Mouse (Mus musculus): ENCODE data around the gene Lrcol1. TPM values are rescaled to one million over a fixed set of nuclear protein-coding genes. Genes with fewer than 3 reads are reported as not detected.
A peak's percentile ranks its signal among the peaks of the same experiment; 100 is the strongest.

Lrcol1 gene
- polyA plus RNA-seq, 1 experiment from 2014 or later, result not detected

DNA sequence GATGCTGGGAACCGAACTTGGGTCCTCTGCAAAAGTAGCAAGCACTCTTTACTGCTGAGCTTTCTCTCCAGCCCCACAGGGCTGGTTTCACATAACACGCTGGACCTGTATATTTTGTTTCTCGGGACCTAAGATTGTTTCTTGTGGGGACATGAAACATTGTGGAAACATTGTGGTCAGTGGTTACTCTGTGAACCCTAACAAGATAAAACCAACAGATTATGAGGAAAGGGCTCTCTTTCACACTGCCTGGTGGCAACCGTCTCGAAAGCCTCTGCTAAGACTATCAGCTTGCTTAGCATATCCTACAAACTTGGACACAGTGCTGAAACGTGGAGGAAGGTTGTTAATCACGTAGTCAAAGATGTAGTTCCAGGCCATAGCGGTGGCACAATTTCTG lies 2.5 kb downstream of the Lrcol1 start:
- WGBS, result 87% methylated on average over 8 of the region's 8 CpGs
- Histone ChIP-seq H3K4me2 (no peak overlapping the region), H3K4me3 (ENCODE audit: low read depth, low read length) (no peak overlapping the region), H3K36me3 (ENCODE audit: control insufficient read depth, insufficient read depth, low read length) (no peaks in the 10 kb centered on the region), H3K27ac (ENCODE audit: low read depth, low read length) (no peak overlapping the region), H3K9ac (ENCODE audit: low read length) (no peak overlapping the region), H3K9me3 (ENCODE audit: control insufficient read depth, low read length) (no peaks in the 10 kb centered on the region), H3K4me1 (ENCODE audit: control insufficient read depth, insufficient read depth, low read length) (peaks cover 7% of the 10 kb centered on the region; the same call in 1 of the 2 replicates), H3K27me3 (ENCODE audit: control insufficient read depth, insufficient read depth, low read length) (peaks cover 16% of the 10 kb centered on the region)
- ATAC-seq (ENCODE audit: low FRiP score) (no peak), DNase-seq (ENCODE audit: low spot score, missing footprints) (no peak)

DNA sequence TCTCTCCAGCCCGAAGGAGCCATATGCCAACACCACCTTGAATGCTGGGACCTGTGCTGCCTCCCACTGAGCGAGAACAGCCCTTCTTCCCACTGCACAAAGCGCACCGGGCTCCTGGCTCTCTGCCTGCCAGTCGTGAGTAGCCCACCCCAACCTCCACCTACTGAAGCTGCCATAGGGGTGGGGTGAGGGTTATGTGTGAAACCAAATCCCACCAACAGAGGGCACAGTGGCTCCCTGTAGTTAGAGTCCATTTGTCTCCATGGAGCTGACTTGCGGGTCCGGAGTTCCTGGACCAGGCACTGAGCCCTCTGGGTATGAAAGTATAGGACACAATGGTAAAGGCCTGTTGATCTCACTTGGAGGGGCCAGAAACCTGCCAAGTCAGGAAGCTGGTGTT lies 10.2 kb downstream of the Lrcol1 start:
- ATAC-seq (ENCODE audit: low FRiP score) (peak; percentile 49; the same call in 1 of the 2 replicates), DNase-seq (ENCODE audit: low spot score, missing footprints) (no peak)
- Histone ChIP-seq H3K4me2 (no peak overlapping the region), H3K9ac (ENCODE audit: low read length) (no peak overlapping the region), H3K9me3 (ENCODE audit: control insufficient read depth, low read length) (no peaks in the 10 kb centered on the region), H3K4me1 (ENCODE audit: control insufficient read depth, insufficient read depth, low read length) (no peaks in the 10 kb centered on the region), H3K27me3 (ENCODE audit: control insufficient read depth, insufficient read depth, low read length) (no peaks in the 10 kb centered on the region), H3K27ac (ENCODE audit: low read depth, low read length) (no peak overlapping the region), H3K36me3 (ENCODE audit: control insufficient read depth, insufficient read depth, low read length) (no peaks in the 10 kb centered on the region), H3K4me3 (ENCODE audit: low read depth, low read length) (no peak overlapping the region)
- WGBS, result 20% methylated on average over 7 of the region's 7 CpGs

DNA sequence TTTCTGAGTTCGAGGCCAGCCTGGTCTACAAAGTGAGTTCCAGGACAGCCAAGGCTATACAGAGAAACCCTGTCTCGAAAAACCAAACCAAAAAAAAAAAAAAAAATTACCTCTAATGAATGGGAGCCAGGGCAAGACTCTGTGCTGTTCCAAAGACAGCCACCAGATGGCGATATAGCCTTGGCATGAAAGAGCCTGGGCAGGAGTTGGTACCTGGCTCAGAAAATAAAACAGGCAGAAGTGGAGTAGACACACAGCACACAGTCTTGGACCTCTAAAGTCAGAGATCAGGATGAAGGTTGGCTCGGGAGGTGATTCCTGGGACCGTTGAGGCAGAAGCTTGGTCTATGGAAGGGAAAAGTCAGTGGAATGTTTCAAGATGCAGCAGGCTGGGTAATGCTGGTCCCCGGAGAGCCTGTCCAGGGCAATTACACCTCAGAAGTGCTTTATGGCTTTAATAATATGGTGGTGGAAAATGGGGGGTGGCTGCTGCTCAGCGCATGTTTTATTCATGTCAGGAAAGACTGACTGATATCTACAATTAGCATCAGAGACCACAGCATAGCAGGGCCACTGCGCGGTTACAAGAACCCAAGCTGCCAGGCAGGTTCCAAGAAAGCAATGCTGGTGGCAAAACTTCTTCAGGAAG lies 13.1 kb downstream of the Lrcol1 start:
- H3K4me3 ChIP-seq (ENCODE audit: low read depth, low read length), result no peak overlapping the region
- WGBS, result 49% methylated on average over 8 of the region's 9 CpGs
- no peak overlapping the region for H3K27ac ChIP-seq (ENCODE audit: low read depth, low read length)
- H3K9me3 ChIP-seq (ENCODE audit: control insufficient read depth, low read length), result no peaks in the 10 kb centered on the region
- no peaks in the 10 kb centered on the region for H3K4me1 ChIP-seq (ENCODE audit: control insufficient read depth, insufficient read depth, low read length)
- peak; percentile 99 for DNase-seq (ENCODE audit: low spot score, missing footprints)
- no peaks in the 10 kb centered on the region for H3K36me3 ChIP-seq (ENCODE audit: control insufficient read depth, insufficient read depth, low read length)
- no peaks in the 10 kb centered on the region for H3K27me3 ChIP-seq (ENCODE audit: control insufficient read depth, insufficient read depth, low read length)
- peak; percentile 67; the same call in 1 of the 2 replicates for ATAC-seq (ENCODE audit: low FRiP score)
- H3K9ac ChIP-seq (ENCODE audit: low read length), result no peak overlapping the region
- H3K4me2 ChIP-seq, result no peak overlapping the region

DNA sequence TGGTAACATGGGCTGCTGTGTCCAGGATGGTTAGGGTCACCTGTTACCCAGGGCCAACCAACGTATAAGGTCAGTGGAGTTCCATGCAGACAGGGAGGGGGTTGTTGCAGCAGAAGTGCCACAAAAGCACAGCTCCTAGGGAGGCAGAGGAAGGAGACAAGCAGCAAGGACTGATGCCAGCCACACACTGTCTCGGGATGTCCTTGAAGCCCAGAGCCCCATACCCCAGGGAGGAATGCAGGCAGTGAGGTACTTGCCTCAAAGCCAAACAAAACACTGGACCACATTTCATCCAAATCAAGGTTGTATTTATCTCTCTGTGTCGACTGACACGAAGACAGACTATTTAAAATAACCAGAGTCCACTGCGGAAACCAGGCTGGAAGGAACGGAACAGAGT lies 16.9 kb downstream of the Lrcol1 start:
- H3K27me3 ChIP-seq (ENCODE audit: control insufficient read depth, insufficient read depth, low read length), result no peaks in the 10 kb centered on the region
- H3K36me3 ChIP-seq (ENCODE audit: control insufficient read depth, insufficient read depth, low read length), result no peaks in the 10 kb centered on the region
- no peak overlapping the region for H3K9ac ChIP-seq (ENCODE audit: low read length)
- WGBS, result 89% methylated on average over 6 of the region's 6 CpGs
- H3K27ac ChIP-seq (ENCODE audit: low read depth, low read length), result no peak overlapping the region
- ATAC-seq (ENCODE audit: low FRiP score) (no peak), DNase-seq (ENCODE audit: low spot score, missing footprints) (no peak)
- H3K4me2 ChIP-seq, result no peak overlapping the region
- H3K4me1 ChIP-seq (ENCODE audit: control insufficient read depth, insufficient read depth, low read length), result peaks cover 3% of the 10 kb centered on the region; the same call in 1 of the 2 replicates
- H3K4me3 ChIP-seq (ENCODE audit: low read depth, low read length), result no peak overlapping the region
- no peaks in the 10 kb centered on the region for H3K9me3 ChIP-seq (ENCODE audit: control insufficient read depth, low read length)

DNA sequence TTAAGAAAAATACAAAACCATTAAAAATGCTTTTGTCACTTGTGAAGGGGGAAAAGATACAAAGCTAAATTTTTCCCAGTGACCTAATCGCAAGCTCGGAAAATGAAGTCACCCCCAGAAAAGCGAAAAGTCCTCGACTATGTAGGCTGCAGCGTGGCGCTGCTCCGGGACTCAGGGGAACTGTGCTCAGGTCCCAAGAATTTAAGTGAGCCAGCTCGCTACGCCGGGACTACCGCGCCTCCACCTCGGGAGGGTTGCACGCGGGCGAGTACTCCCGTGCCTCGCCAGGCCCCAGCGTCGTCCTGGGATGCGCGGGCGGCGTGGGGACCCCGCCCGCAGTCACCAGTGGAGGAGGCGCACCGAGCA lies 18.3 kb downstream of the Lrcol1 start:
- no peak overlapping the region for H3K27ac ChIP-seq (ENCODE audit: low read depth, low read length)
- 2% methylated on average over 28 of the region's 28 CpGs for WGBS

DNA sequence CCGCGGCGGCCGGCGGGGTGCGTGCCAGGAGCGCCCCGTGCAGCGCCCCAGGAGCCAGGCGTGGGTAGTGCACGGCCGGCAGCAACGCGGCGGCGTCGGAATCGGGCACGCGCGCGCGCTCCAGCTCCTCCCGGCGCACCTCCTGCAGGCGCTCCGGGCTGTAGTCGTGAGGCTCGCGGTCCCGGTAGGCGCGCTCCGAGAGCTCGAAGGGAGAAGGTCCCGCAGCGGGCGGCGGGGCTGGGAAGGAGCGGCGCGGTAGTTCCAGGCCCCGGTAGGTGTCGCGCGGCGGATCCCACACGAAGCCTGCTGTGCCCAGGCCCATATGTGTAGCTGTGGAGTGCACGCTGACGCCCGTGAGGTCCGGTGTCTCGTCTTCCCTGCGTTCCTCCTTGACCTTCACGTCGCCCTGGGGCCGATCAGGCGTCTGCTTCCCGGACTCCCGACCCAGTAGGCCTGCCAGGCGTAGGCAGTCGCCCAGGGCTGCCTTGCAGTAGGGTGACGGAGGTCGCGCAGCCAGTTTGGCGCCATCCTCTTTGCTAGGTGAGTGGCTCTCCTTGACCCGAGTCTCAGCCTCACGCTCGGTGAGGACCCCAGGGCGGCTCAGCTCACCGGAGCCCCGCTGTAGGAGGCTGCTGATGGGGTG lies 18.8 kb downstream of the Lrcol1 start:
- peak; percentile 90 for ATAC-seq (ENCODE audit: low FRiP score)
- peak overlapping the region; percentile 68 for H3K9ac ChIP-seq (ENCODE audit: low read length)
- peak overlapping the region; percentile 41 for H3K4me3 ChIP-seq (ENCODE audit: low read depth, low read length)
- peak overlapping the region; percentile 86 for H3K4me2 ChIP-seq
- peaks cover 3% of the 10 kb centered on the region; the same call in 1 of the 2 replicates for H3K4me1 ChIP-seq (ENCODE audit: control insufficient read depth, insufficient read depth, low read length)
- no peak overlapping the region for H3K27ac ChIP-seq (ENCODE audit: low read depth, low read length)
- no peaks in the 10 kb centered on the region for H3K36me3 ChIP-seq (ENCODE audit: control insufficient read depth, insufficient read depth, low read length)
- no peaks in the 10 kb centered on the region for H3K9me3 ChIP-seq (ENCODE audit: control insufficient read depth, low read length)
- WGBS, result 1% methylated on average over 61 of the region's 72 CpGs
- no peaks in the 10 kb centered on the region for H3K27me3 ChIP-seq (ENCODE audit: control insufficient read depth, insufficient read depth, low read length)
- DNase-seq (ENCODE audit: low spot score, missing footprints), result peak; percentile 99

More for the DNA sequence above, 18.3 kb downstream of the Lrcol1 start:
- Histone ChIP-seq H3K4me3 (ENCODE audit: low read depth, low read length) (peak overlapping the region; percentile 41), H3K4me1 (ENCODE audit: control insufficient read depth, insufficient read depth, low read length) (peaks cover 3% of the 10 kb centered on the region; the same call in 1 of the 2 replicates), H3K36me3 (ENCODE audit: control insufficient read depth, insufficient read depth, low read length) (no peaks in the 10 kb centered on the region), H3K9me3 (ENCODE audit: control insufficient read depth, low read length) (no peaks in the 10 kb centered on the region), H3K4me2 (peak overlapping the region; percentile 86), H3K27me3 (ENCODE audit: control insufficient read depth, insufficient read depth, low read length) (no peaks in the 10 kb centered on the region), H3K9ac (ENCODE audit: low read length) (peak overlapping the region; percentile 68)
- ATAC-seq (ENCODE audit: low FRiP score), result peak; percentile 57
- no peak for DNase-seq (ENCODE audit: low spot score, missing footprints)

DNA sequence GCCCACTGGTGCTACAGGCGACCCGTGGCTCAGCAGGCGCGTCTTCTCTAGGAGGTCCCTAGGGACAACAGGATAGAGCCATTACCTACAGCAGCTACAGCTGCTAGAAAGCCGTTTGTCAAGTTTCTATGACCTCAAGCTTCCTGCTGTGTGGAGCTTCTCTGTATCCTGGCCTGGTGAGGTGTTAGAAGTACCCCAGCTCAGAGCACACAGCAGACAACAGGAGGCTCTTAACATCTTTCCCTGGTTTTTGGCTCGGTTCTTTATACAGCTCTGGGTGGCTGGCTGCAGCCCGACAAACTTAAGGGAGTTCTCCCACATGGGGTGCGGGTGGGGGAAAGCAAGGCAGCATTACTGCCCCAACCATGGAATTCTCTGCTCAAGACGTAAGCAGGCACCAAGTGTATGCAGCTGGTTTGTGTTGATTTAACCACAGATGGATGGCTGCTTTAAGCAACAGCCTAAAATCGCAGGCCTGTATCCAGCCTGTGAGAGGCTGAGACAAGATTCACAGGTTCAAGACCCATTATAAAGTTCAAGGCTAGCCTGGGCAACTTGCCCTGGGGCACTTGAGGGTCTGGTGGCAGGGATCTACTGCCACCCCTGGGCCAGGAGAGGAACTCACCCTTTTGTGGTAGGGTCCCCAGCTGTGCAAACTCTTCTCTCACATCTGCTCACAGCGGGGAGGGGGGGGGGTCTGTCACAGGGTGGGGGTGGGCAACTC lies 19.5 kb downstream of the Lrcol1 start:
- Histone ChIP-seq H3K9ac (ENCODE audit: low read length) (no peak overlapping the region), H3K4me1 (ENCODE audit: control insufficient read depth, insufficient read depth, low read length) (peaks cover 3% of the 10 kb centered on the region; the same call in 1 of the 2 replicates), H3K36me3 (ENCODE audit: control insufficient read depth, insufficient read depth, low read length) (no peaks in the 10 kb centered on the region), H3K4me3 (ENCODE audit: low read depth, low read length) (no peak overlapping the region), H3K27ac (ENCODE audit: low read depth, low read length) (no peak overlapping the region), H3K4me2 (peak overlapping the region; percentile 86), H3K9me3 (ENCODE audit: control insufficient read depth, low read length) (no peaks in the 10 kb centered on the region), H3K27me3 (ENCODE audit: control insufficient read depth, insufficient read depth, low read length) (no peaks in the 10 kb centered on the region)
- 34% methylated on average over 11 of the region's 11 CpGs for WGBS
- peak; percentile 8; the same call in 1 of the 2 replicates for ATAC-seq (ENCODE audit: low FRiP score)
- peak; percentile 89 for DNase-seq (ENCODE audit: low spot score, missing footprints)

DNA sequence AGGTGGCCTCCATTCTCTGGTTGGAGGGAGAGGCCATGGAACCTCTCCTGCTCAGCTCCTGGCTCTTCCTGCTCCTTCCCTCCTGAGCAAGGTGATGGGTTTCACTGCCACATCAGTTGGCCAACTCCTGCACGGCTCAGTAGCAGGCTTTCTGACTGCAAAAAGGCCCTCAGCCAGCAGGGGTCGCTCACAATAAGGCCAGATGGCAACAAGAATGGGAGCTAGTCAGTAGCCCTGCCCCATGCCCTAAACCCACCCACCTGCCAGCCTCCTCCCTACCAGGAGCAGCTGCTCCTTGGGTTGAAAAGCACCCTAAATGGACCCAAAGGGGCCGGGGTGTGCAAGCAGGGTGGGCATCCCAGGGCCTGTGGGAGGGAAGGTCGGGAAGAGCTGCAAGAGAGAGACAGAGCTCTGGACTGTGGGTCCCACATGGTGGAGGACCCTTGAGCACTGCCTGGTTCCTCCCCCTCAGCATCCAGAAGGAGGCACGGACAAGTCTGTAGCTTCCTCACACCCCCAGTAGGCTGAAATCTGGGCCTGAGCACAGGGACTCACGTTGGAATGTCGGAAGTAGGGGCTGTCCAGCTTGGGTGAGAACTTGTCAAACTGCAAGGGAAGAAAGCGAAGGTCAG lies 32.4 kb downstream of the Lrcol1 start:
- H3K27ac ChIP-seq (ENCODE audit: low read depth, low read length), result no peak overlapping the region
- H3K4me2 ChIP-seq, result no peak overlapping the region
- no peak overlapping the region for H3K4me3 ChIP-seq (ENCODE audit: low read depth, low read length)
- ATAC-seq (ENCODE audit: low FRiP score) (peak; percentile 41), DNase-seq (ENCODE audit: low spot score, missing footprints) (peak; percentile 98)
- H3K4me1 ChIP-seq (ENCODE audit: control insufficient read depth, insufficient read depth, low read length), result no peaks in the 10 kb centered on the region
- H3K9me3 ChIP-seq (ENCODE audit: control insufficient read depth, low read length), result no peaks in the 10 kb centered on the region
- H3K9ac ChIP-seq (ENCODE audit: low read length), result no peak overlapping the region
- H3K27me3 ChIP-seq (ENCODE audit: control insufficient read depth, insufficient read depth, low read length), result no peaks in the 10 kb centered on the region
- H3K36me3 ChIP-seq (ENCODE audit: control insufficient read depth, insufficient read depth, low read length), result peaks cover 10% of the 10 kb centered on the region
- 59% methylated on average over 8 of the region's 8 CpGs for WGBS

All from midbrain, embryonic 11.5 days (tissue).